Mouse (Mus musculus): ENCODE measurements around the gene Npcd. TPM values are rescaled to one million over a fixed set of nuclear protein-coding genes. Genes with fewer than 3 reads are reported as not detected.

Gene Npcd
- polyA plus RNA-seq, 1 experiment from 2014 or later: 0.64 TPM

DNA sequence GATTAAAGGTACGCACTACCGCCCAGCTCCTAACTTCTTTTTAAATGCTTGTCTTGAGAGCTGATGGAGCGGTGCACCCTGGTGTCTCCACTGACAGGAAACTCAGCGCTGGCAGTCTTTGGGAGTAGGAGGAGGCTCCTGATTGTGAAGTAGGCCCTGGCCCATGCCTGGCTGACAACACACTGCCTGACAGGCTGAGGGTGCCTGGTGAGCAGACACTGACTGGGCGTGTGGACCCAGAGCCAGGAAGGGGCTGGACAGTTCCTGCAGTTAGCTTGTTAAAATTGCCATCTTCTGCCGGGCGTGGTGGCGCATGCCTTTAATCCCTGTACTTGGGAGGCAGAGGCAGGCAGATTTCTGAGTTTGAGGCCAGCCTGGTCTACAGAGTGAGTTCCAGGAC lies 83.8 kb downstream of the Npcd start:
- ATAC-seq (replicated peaks; ENCODE audit: insufficient number of reproducible peaks, low FRiP score, low TSS enrichment): no peak
- 84% methylated on average over 8 of the region's 8 CpGs for WGBS (ENCODE audit: insufficient replicate concordance)
- Histone ChIP-seq H3K9ac (ENCODE audit: low read depth, low read length) (no peak overlapping the region), H3K27me3 (ENCODE audit: control insufficient read depth, insufficient read depth, low read length) (no peaks in the 10 kb centered on the region), H3K4me1 (ENCODE audit: control insufficient read depth, insufficient read depth, low read length) (no peaks in the 10 kb centered on the region), H3K4me3 (ENCODE audit: low read depth, low read length) (no peak overlapping the region), H3K9me3 (replicated peaks; ENCODE audit: control insufficient read depth, low read length) (no peaks in the 10 kb centered on the region), H3K4me2 (no peak overlapping the region), H3K27ac (ENCODE audit: low read depth, low read length) (no peak overlapping the region), H3K36me3 (ENCODE audit: control insufficient read depth, insufficient read depth, low read length) (no peaks in the 10 kb centered on the region)

DNA sequence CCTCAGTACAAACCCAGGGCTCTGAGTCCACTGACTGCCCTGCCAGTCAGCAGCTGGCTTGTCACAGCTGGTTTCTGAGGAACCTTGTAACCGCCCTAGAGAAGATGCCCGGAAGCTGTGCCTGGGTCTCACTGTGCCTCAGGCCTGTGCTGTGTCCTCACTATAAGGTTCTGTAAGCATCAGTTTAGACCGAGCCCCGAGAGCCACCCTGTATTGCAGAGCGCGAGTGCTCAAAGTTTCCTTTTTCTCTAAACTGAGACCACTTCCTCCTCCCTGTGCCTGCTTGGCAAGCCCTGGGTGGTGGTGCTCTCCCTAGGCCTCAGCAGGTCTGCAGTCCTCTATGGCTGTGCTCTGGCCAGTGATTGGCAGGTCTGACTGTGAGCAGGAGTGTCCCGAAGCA lies 84.9 kb downstream of the Npcd start:
- Histone ChIP-seq H3K27ac (ENCODE audit: low read depth, low read length) (no peak overlapping the region), H3K9me3 (replicated peaks; ENCODE audit: control insufficient read depth, low read length) (no peaks in the 10 kb centered on the region), H3K4me1 (ENCODE audit: control insufficient read depth, insufficient read depth, low read length) (no peaks in the 10 kb centered on the region), H3K4me2 (no peak overlapping the region), H3K36me3 (ENCODE audit: control insufficient read depth, insufficient read depth, low read length) (no peaks in the 10 kb centered on the region), H3K9ac (ENCODE audit: low read depth, low read length) (no peak overlapping the region), H3K27me3 (ENCODE audit: control insufficient read depth, insufficient read depth, low read length) (no peaks in the 10 kb centered on the region), H3K4me3 (ENCODE audit: low read depth, low read length) (no peak overlapping the region)
- 85% methylated on average over 7 of the region's 7 CpGs for WGBS (ENCODE audit: insufficient replicate concordance)
- no peak for ATAC-seq (replicated peaks; ENCODE audit: insufficient number of reproducible peaks, low FRiP score, low TSS enrichment)

DNA sequence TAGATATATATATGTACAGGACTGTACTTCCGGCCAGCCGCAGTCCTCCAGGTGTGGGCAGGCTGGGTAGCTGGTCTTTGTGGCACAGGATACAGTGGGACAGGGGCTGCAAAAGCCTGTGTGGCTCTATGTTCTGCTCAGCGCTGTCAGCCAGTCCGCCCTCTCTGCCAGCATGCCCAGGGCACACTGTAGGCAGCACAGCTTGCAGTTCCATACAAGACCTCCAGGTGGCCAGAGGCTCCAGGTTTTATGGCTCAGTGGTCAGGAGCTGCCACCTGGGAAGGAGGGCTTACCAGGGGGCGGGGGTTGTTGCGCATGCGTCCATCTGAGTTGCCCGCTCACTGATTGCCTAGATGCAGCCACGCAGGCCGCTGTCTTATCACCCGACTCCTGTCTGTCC lies 86.0 kb downstream of the Npcd start:
- WGBS (ENCODE audit: insufficient replicate concordance): 58% methylated on average over 11 of the region's 11 CpGs
- no peaks in the 10 kb centered on the region for H3K27me3 ChIP-seq (ENCODE audit: control insufficient read depth, insufficient read depth, low read length)
- no peaks in the 10 kb centered on the region for H3K4me1 ChIP-seq (ENCODE audit: control insufficient read depth, insufficient read depth, low read length)
- H3K4me3 ChIP-seq (ENCODE audit: low read depth, low read length): no peak overlapping the region
- no peak for ATAC-seq (replicated peaks; ENCODE audit: insufficient number of reproducible peaks, low FRiP score, low TSS enrichment)
- no peak overlapping the region for H3K27ac ChIP-seq (ENCODE audit: low read depth, low read length)
- no peak overlapping the region for H3K4me2 ChIP-seq
- no peaks in the 10 kb centered on the region for H3K9me3 ChIP-seq (replicated peaks; ENCODE audit: control insufficient read depth, low read length)
- H3K36me3 ChIP-seq (ENCODE audit: control insufficient read depth, insufficient read depth, low read length): no peaks in the 10 kb centered on the region; the same call in 1 of the 2 replicates
- no peak overlapping the region for H3K9ac ChIP-seq (ENCODE audit: low read depth, low read length)

DNA sequence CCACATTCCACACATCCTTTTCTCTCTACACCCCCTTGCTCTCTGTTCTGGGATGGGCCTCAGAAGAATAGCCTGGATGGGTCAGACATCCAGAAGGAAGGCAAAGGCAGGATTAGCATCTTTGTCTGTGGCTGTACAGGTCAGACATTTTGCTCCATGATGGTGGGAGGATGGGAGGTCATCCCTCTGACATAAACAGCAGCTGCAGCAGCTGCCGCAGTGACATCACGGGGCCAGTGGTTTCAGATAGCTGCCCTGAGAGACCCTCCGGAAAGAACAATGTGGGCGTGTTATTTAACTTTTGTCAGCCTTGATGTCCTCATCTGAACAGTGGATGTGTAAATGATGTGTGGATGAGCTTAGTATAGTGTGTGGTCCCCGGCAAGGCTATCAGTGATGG lies 88.2 kb downstream of the Npcd start:
- H3K9ac ChIP-seq (ENCODE audit: low read depth, low read length): no peak overlapping the region; the same call in 1 of the 2 replicates
- H3K9me3 ChIP-seq (replicated peaks; ENCODE audit: control insufficient read depth, low read length): no peaks in the 10 kb centered on the region
- no peak overlapping the region for H3K4me2 ChIP-seq
- no peaks in the 10 kb centered on the region for H3K27me3 ChIP-seq (ENCODE audit: control insufficient read depth, insufficient read depth, low read length)
- H3K27ac ChIP-seq (ENCODE audit: low read depth, low read length): no peak overlapping the region
- ATAC-seq (replicated peaks; ENCODE audit: insufficient number of reproducible peaks, low FRiP score, low TSS enrichment): no peak
- WGBS (ENCODE audit: insufficient replicate concordance): 84% methylated on average over 5 of the region's 5 CpGs
- H3K4me3 ChIP-seq (ENCODE audit: low read depth, low read length): no peak overlapping the region
- no peaks in the 10 kb centered on the region; the same call in 1 of the 2 replicates for H3K36me3 ChIP-seq (ENCODE audit: control insufficient read depth, insufficient read depth, low read length)
- peaks cover 6% of the 10 kb centered on the region for H3K4me1 ChIP-seq (ENCODE audit: control insufficient read depth, insufficient read depth, low read length)

DNA sequence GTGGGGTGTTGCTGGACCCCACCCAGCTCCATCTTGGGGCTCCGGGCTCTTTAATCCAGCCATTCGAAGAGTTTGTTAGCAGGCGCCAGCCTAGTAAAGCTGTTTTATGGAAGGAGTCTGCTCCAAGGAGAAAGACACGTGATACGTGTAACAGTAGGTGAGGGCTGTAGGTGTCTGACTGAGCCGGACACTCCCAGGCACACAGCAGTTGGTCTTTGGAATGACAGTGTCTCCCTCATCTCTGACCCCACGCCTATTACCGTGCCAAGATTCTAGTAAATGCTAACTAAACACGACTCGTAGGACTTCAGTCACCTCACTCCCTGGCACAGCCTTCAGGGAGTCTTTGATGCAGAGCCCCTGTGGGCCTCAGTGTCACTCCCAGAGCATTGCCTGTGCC lies 88.7 kb downstream of the Npcd start:
- Histone ChIP-seq H3K4me3 (ENCODE audit: low read depth, low read length) (no peak overlapping the region), H3K27me3 (ENCODE audit: control insufficient read depth, insufficient read depth, low read length) (no peaks in the 10 kb centered on the region), H3K9ac (ENCODE audit: low read depth, low read length) (no peak overlapping the region), H3K4me2 (no peak overlapping the region), H3K9me3 (replicated peaks; ENCODE audit: control insufficient read depth, low read length) (no peaks in the 10 kb centered on the region), H3K4me1 (ENCODE audit: control insufficient read depth, insufficient read depth, low read length) (peaks cover 10% of the 10 kb centered on the region), H3K27ac (ENCODE audit: low read depth, low read length) (no peak overlapping the region), H3K36me3 (ENCODE audit: control insufficient read depth, insufficient read depth, low read length) (no peaks in the 10 kb centered on the region; the same call in 1 of the 2 replicates)
- 73% methylated on average over 10 of the region's 10 CpGs for WGBS (ENCODE audit: insufficient replicate concordance)
- no peak for ATAC-seq (replicated peaks; ENCODE audit: insufficient number of reproducible peaks, low FRiP score, low TSS enrichment)

DNA sequence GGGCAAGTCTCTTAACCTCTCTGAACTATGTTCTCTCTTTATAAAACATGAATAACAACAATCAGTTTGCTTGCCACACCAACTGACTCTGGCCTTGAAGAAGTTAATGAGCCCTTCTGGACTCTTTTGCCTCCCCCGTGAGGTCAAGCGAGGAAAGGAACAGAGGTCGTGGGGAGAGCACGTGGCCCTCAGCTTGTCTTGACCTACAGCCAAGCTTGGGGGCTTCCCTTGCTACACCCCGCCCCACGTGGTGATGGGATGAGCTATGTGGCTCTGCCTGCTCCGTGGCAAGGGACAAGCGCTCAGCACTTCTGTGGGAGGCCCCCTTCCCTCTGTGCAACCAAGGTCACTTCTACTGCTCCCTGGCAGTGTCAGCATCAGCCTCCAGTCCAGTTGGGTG lies 89.3 kb downstream of the Npcd start:
- H3K4me2 ChIP-seq: no peak overlapping the region
- no peak overlapping the region for H3K9ac ChIP-seq (ENCODE audit: low read depth, low read length)
- 66% methylated on average over 8 of the region's 8 CpGs for WGBS (ENCODE audit: insufficient replicate concordance)
- H3K27ac ChIP-seq (ENCODE audit: low read depth, low read length): no peak overlapping the region
- peaks cover 14% of the 10 kb centered on the region for H3K4me1 ChIP-seq (ENCODE audit: control insufficient read depth, insufficient read depth, low read length)
- H3K4me3 ChIP-seq (ENCODE audit: low read depth, low read length): no peak overlapping the region
- ATAC-seq (replicated peaks; ENCODE audit: insufficient number of reproducible peaks, low FRiP score, low TSS enrichment): no peak
- no peaks in the 10 kb centered on the region for H3K27me3 ChIP-seq (ENCODE audit: control insufficient read depth, insufficient read depth, low read length)
- no peaks in the 10 kb centered on the region for H3K9me3 ChIP-seq (replicated peaks; ENCODE audit: control insufficient read depth, low read length)
- H3K36me3 ChIP-seq (ENCODE audit: control insufficient read depth, insufficient read depth, low read length): peaks cover under 1% of the 10 kb centered on the region; the same call in 1 of the 2 replicates

DNA sequence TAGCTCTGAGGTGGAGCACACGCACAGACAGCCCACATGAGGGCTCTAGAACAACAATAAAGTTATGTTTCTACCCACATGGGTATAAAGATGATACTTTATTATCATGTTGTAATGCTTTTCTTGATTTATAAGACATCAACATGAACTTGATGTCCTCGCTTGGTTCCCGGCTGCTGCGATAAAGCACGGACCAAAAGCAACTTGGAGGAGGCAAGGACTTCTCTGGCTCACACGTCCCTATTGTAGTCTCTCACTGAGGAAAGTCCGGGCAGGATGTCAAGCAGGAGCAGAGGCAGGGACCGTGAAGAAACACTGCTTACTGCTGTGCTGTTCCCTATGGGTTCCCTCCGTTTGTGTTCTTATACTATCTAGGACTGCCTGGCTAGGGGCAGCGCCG lies 90.0 kb downstream of the Npcd start:
- Histone ChIP-seq H3K9me3 (replicated peaks; ENCODE audit: control insufficient read depth, low read length) (no peaks in the 10 kb centered on the region), H3K4me2 (no peak overlapping the region), H3K4me1 (ENCODE audit: control insufficient read depth, insufficient read depth, low read length) (peaks cover 19% of the 10 kb centered on the region), H3K9ac (ENCODE audit: low read depth, low read length) (no peak overlapping the region), H3K36me3 (ENCODE audit: control insufficient read depth, insufficient read depth, low read length) (peaks cover 5% of the 10 kb centered on the region; the same call in 1 of the 2 replicates), H3K4me3 (ENCODE audit: low read depth, low read length) (no peak overlapping the region), H3K27me3 (ENCODE audit: control insufficient read depth, insufficient read depth, low read length) (no peaks in the 10 kb centered on the region), H3K27ac (ENCODE audit: low read depth, low read length) (no peak overlapping the region)
- ATAC-seq (replicated peaks; ENCODE audit: insufficient number of reproducible peaks, low FRiP score, low TSS enrichment): no peak
- WGBS (ENCODE audit: insufficient replicate concordance): 91% methylated on average over 11 of the region's 11 CpGs

DNA sequence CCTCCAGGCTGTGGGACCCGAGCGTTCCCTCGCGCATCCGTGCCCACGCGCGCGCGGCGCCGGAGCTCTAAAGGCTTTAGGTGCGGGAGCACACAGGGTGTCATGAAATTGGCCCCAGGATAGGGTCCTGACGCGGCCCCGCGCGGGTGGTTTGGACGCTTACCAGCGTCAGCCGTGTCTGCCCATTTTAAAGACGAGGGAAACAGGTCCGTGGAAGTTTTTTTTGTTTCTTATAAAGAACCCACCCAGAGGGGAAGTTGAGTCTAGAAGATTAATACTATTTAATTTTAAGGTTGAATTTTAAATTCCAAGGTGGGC lies 91.4 kb downstream of the Npcd start:
- peaks cover 19% of the 10 kb centered on the region for H3K4me1 ChIP-seq (ENCODE audit: control insufficient read depth, insufficient read depth, low read length)
- no peak for ATAC-seq (replicated peaks; ENCODE audit: insufficient number of reproducible peaks, low FRiP score, low TSS enrichment)
- H3K27ac ChIP-seq (ENCODE audit: low read depth, low read length): peak overlapping the region; percentile 81

DNA sequence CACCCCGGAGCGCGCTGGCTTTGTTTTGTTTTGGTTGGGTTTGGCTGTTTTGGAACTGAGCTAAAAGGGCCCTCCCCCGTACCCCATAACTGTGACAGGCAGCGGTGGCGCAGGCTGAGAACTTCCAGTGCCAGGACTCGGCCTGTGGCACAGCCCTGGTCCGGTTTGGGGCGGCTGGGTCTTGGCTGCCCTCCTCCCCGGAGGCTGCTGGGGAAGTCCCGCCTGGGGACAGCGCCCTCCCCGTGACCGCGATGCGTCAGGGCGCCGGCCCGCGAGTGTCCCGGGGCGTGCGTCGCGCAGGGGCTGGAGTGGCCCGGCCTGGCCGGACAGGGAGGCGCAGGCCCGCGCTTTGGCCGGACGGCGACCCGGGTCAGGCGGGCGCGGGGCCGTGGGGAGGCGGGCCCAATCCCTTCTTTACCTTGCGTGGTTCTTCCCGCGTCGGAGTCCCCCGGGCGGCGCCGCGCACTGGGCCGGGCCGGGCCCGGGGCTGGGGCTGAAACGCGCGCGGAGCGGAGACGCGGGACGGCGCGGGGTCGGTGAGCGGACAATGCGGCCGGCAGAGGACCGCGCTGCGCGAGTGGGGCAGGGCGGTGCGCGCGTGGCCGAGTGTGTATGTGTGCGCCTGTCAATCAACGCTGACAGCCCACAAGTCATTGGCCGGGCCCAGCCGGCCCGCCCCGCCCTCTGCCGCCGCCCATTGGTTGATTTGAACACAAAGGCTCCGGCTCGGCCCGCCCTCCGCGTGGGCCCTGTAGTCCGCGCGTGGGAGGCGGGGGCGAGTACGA lies 91.9 kb downstream of the Npcd start, which contains the start of gene Sun2:
TSS of gene Sun2 (minus strand) at position 616 of the 785 bp plus-strand sequence.
- H3K27ac ChIP-seq (ENCODE audit: low read depth, low read length): peak within 1 kb of the TSS; percentile 81
- H3K27me3 ChIP-seq (ENCODE audit: control insufficient read depth, insufficient read depth, low read length): no peaks in the 10 kb centered on the region
- no peaks in the 10 kb centered on the region for H3K9me3 ChIP-seq (replicated peaks; ENCODE audit: control insufficient read depth, low read length)
- peak within 1 kb of the TSS; percentile 92 for H3K9ac ChIP-seq (ENCODE audit: low read depth, low read length)
- H3K36me3 ChIP-seq (ENCODE audit: control insufficient read depth, insufficient read depth, low read length): peaks cover 19% of the 10 kb centered on the region
- H3K4me3 ChIP-seq (ENCODE audit: low read depth, low read length): peak within 1 kb of the TSS; percentile 96
- peak within 1 kb of the TSS; percentile 86 for H3K4me2 ChIP-seq
- H3K4me1 ChIP-seq (ENCODE audit: control insufficient read depth, insufficient read depth, low read length): peaks cover 19% of the 10 kb centered on the region
- peak; percentile 86 for ATAC-seq (replicated peaks; ENCODE audit: insufficient number of reproducible peaks, low FRiP score, low TSS enrichment)
- WGBS (ENCODE audit: insufficient replicate concordance): under 1% methylated on average over 75 of the region's 93 CpGs

More for the DNA sequence above, 91.4 kb downstream of the Npcd start:
- Histone ChIP-seq H3K36me3 (ENCODE audit: control insufficient read depth, insufficient read depth, low read length) (peaks cover 13% of the 10 kb centered on the region), H3K9me3 (replicated peaks; ENCODE audit: control insufficient read depth, low read length) (no peaks in the 10 kb centered on the region), H3K4me3 (ENCODE audit: low read depth, low read length) (peak overlapping the region; percentile 96), H3K27me3 (ENCODE audit: control insufficient read depth, insufficient read depth, low read length) (no peaks in the 10 kb centered on the region), H3K4me2 (peak overlapping the region; percentile 86), H3K9ac (ENCODE audit: low read depth, low read length) (peak overlapping the region; percentile 92)
- under 1% methylated on average over 23 of the region's 23 CpGs for WGBS (ENCODE audit: insufficient replicate concordance)
